Mouse (Mus musculus) neural tube, embryonic 13.5 days (tissue): ENCODE measurements around the gene Cdh10. TPM values are rescaled to one million over a fixed set of nuclear protein-coding genes. Genes with fewer than 3 reads are reported as not detected.

Experiments used
- ATAC-seq: fragments of 200-750 bp; cut with Nextera tagmentation; 2 replicates; pipeline ENCODE4 v1.8.0; 2017; ENCODE audit warnings: low read depth, mild to moderate bottlenecking, moderate TSS enrichment, moderate library complexity
- H3K27ac ChIP-seq: fragments of 300-500 bp; sonication (generic); replicated peaks from 2 replicates; pipeline ENCODE4 v1.5.1; 2015; ENCODE audit warnings: moderate library complexity, mild to moderate bottlenecking, inconsistent platforms
- H3K27me3 ChIP-seq: fragments of 300-500 bp; sonication (generic); 2 replicates; pipeline ENCODE4 v1.6.1; 2015; ENCODE audit warnings: mild to moderate bottlenecking, inconsistent platforms
- H3K36me3 ChIP-seq: fragments of 300-500 bp; sonication (generic); 2 replicates; pipeline ENCODE4 v1.6.1; 2015; ENCODE audit warnings: mild to moderate bottlenecking, inconsistent platforms
- H3K4me1 ChIP-seq: fragments of 300-500 bp; sonication (generic); replicated peaks from 2 replicates; pipeline ENCODE4 v1.6.1; 2015; ENCODE audit warnings: inconsistent platforms
- H3K4me2 ChIP-seq: fragments of 300-500 bp; sonication (generic); 2 replicates; pipeline ENCODE4 v1.6.1; 2015; ENCODE audit warnings: inconsistent platforms, mild to moderate bottlenecking, moderate library complexity
- H3K4me3 ChIP-seq: fragments of 300-500 bp; sonication (generic); 2 replicates; pipeline ENCODE4 v1.5.1; 2015; ENCODE audit warnings: mild to moderate bottlenecking, inconsistent platforms
- H3K9ac ChIP-seq: fragments of 300-500 bp; sonication (generic); 2 replicates; pipeline ENCODE4 v1.6.1; 2015; ENCODE audit warnings: moderate library complexity, mild to moderate bottlenecking, inconsistent platforms
- H3K9me3 ChIP-seq: fragments of 300-500 bp; sonication (generic); 2 replicates; pipeline ENCODE4 v1.6.1; 2016; ENCODE audit warnings: inconsistent platforms
- WGBS: fragments of 180-500 bp; shearing (Covaris S2); methylation state at CpG from one replicate; pipeline ENCODE4 v1.1.7; 2015; 5-methylcytosine and 5-hydroxymethylcytosine counted together
- polyA plus RNA-seq: library from polyadenylated mRNA; unstranded; fragments of >200 nt; fragmentation: Nextera tagmentation; extraction: Ambion mirVana; gene quantifications from 2 replicates; pipeline ENCODE4 v1.2.1, GENCODE M21; 2015

The Cdh10 gene
- polyA plus RNA-seq, 1 experiment from 2014 or later: 15.5 TPM

DNA sequence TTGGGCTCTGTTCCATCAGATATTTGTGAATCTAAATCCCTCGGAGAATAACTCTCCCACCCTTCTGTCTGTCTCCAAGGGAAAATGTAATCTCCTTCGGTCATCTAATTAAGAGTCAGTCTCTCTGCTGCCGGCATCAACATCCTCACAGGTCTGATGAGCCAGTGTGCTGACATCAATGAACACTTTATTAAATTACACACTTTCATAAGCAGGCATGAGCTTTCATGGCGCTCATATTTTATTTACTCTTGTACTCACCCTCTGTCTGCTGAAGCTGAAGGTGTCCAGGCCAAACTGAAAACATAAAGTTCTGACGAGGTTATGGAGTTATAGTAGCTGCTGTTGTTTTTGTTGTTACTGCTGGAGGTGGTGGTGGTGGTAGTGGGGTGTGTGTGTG, 62.7 kb downstream of the Cdh10 start:
- no peak overlapping the region for H3K27ac ChIP-seq
- H3K4me2 ChIP-seq: no peak overlapping the region
- ATAC-seq: no peak
- H3K4me3 ChIP-seq: no peak overlapping the region
- H3K27me3 ChIP-seq: no peaks in the 10 kb centered on the region
- WGBS: 66% methylated on average over 5 of the region's 5 CpGs
- H3K9ac ChIP-seq: no peak overlapping the region
- no peaks in the 10 kb centered on the region for H3K36me3 ChIP-seq
- H3K4me1 ChIP-seq: no peaks in the 10 kb centered on the region
- H3K9me3 ChIP-seq: no peaks in the 10 kb centered on the region

DNA sequence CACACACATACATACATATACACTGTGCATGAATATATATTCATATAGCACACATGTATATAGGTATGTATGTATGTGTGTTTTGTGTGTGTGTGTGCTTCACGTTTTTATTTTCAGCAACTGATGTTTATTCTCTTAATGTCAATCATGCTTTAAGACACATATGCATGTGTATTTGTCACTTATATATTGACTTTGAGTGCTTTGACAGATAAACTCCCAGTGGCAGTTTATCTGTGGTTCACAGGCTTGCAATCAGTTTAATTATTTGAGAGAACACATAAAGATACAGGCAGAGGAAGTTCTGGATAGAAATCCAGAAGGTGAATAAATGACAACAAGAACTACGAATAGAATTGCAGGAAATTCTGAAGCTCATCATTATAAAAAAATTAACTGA, 67.9 kb downstream of the Cdh10 start:
- Histone ChIP-seq H3K4me1 (no peaks in the 10 kb centered on the region), H3K27ac (no peak overlapping the region), H3K9me3 (no peaks in the 10 kb centered on the region), H3K4me3 (no peak overlapping the region), H3K9ac (no peak overlapping the region), H3K4me2 (no peak overlapping the region), H3K36me3 (no peaks in the 10 kb centered on the region), H3K27me3 (no peaks in the 10 kb centered on the region)
- 83% methylated on average over 2 of the region's 2 CpGs for WGBS
- no peak for ATAC-seq

DNA sequence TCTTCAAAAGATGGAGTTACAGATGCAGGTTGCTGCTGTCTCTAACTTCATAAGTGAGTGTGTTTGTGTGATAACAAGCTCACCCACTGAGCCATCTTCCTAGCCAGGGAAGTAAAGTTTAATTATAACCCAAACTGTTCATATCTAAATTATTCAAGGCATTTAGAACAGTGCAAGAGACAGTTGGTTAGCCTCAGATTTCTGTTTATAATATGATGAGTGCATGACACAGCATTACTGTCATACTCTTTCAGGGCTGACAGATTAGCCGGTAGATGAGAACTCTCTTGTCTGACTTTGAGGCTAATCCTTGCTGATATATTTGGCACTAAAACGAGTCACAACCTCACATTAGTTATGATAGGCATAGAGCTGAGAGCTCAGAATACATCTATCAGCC, 70.2 kb downstream of the Cdh10 start:
- Histone ChIP-seq H3K9me3 (no peaks in the 10 kb centered on the region), H3K27ac (no peak overlapping the region), H3K36me3 (no peaks in the 10 kb centered on the region), H3K4me3 (no peak overlapping the region), H3K4me1 (no peaks in the 10 kb centered on the region), H3K27me3 (no peaks in the 10 kb centered on the region), H3K4me2 (no peak overlapping the region), H3K9ac (no peak overlapping the region)
- no peak for ATAC-seq
- 70% methylated on average over 2 of the region's 2 CpGs for WGBS

DNA sequence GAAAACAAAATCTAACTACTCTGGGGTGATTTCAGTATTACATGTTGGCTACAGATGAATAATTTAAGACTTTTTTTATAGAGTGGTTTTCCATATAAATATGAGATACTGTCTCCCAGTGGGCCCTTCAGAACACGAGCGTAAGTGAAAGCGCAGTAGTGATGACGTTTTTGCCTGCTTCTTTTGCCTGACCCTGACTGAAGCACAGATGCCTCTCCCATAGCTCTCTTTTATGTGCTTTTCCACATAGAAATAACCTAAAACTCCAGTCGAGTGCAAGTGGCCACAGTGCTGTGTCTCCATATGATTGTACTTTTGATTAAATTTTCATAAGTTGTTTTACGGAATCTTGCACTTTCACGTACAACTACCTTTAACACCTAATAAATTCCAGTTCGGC, 71.6 kb downstream of the Cdh10 start:
- Histone ChIP-seq H3K4me2 (no peak overlapping the region), H3K36me3 (no peaks in the 10 kb centered on the region)
- 81% methylated on average over 8 of the region's 8 CpGs for WGBS

DNA sequence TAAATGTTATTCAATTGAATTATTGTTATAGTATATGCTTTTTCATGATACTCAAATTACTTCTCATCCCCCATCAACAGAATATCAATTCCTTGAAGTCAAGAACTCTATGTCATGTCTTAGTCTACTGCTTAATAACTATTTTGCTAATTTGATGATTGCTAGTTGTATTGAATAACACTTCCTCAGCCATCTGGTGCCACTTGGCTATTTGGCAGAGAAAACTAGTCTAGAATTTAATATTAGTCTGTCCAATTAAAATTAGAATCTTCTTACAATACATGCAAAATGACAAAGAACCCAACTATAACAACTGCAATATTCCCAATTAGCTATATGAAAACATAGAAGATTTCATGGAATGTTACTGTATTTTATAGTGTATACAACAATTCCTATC, 82.0 kb downstream of the Cdh10 start:
- ATAC-seq: no peak
- Histone ChIP-seq H3K36me3 (no peaks in the 10 kb centered on the region), H3K9ac (no peak overlapping the region), H3K27ac (no peak overlapping the region), H3K27me3 (no peaks in the 10 kb centered on the region), H3K9me3 (no peaks in the 10 kb centered on the region), H3K4me2 (no peak overlapping the region), H3K4me1 (no peaks in the 10 kb centered on the region), H3K4me3 (no peak overlapping the region)

More for the DNA sequence above, 71.6 kb downstream of the Cdh10 start:
- Histone ChIP-seq H3K4me1 (no peaks in the 10 kb centered on the region), H3K27ac (no peak overlapping the region), H3K27me3 (no peaks in the 10 kb centered on the region), H3K4me3 (no peak overlapping the region), H3K9ac (no peak overlapping the region), H3K9me3 (no peaks in the 10 kb centered on the region)
- no peak for ATAC-seq

DNA sequence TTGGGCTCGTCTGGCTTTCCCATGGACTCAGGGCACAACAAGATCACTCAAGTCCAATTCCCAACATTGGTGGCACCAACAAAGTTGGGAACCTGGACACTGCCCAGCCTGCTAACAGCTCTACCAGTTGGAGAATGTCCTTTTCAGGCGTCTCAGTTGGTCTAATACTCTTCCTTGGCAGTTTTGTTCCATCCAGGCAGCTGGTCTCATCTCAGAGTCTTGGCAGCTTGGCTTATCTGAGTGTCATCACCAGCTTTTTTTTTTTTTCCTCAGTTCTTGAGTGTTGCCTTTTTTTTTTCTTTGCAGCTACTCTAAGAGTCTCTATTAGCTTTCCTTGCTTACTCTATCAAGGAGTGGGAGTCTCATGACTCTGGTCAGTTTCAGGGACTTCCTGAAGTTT, 85.4 kb downstream of the Cdh10 start:
- Histone ChIP-seq H3K27ac (no peak overlapping the region), H3K27me3 (no peaks in the 10 kb centered on the region), H3K4me2 (no peak overlapping the region), H3K9me3 (no peaks in the 10 kb centered on the region), H3K4me1 (no peaks in the 10 kb centered on the region), H3K4me3 (no peak overlapping the region), H3K9ac (no peak overlapping the region), H3K36me3 (no peaks in the 10 kb centered on the region)
- ATAC-seq: no peak
- 78% methylated on average over 2 of the region's 2 CpGs for WGBS

DNA sequence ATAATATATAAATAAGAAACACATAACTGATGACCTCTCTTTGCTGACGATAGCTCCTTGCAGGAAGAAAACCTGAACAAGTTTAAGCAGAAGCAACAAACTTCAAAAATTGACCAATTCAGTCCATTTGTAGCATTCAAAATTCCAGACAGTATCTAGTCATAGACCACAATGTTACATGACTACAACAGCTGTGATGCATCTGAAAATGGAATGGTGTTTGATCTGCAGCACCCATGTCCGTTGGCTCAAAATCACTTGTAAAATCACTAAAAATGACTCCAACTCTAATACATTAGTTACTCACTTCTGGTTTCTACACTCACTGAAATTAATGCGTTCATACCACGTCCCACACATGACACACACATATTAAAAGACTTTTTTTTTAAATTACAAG, 91.9 kb downstream of the Cdh10 start:
- no peak for ATAC-seq
- H3K4me2 ChIP-seq: no peak overlapping the region

DNA sequence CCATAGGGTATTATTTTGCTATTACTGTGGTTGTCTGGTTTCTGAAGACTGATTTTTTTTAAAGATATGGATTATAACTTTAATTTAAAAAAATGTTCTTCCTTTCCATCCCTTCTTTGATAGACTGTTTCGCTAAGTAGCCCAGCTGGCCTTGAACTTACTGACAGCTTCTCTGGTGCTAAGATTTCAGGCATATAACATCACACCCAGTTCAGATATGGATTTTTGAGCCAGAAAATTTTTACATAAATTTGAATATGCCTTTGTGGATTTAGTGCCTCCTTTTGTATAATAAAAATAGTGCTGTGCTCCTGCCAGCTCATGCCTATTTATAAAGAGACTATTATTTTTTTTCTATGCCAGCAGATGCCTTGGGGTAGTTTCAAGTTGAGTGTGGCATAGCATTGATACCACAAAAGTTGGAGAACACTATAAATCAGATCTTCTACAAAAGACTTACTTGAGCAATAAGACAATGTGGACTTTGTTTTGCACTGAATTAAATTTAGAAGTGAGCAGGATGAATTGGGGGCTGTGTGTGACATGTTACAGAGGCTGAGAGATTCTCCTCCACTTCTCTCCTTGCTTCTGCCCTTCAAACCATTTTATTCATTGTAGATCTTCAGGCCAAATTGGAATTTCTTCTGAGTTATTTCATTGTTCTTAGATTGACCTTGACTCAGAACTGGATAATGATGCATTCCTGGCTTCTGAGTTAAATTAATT, 106.8 kb downstream of the Cdh10 start:
- no peak for ATAC-seq
- no peak overlapping the region for H3K27ac ChIP-seq
- H3K4me3 ChIP-seq: no peak overlapping the region
- H3K27me3 ChIP-seq: no peaks in the 10 kb centered on the region
- H3K4me2 ChIP-seq: no peak overlapping the region
- H3K9ac ChIP-seq: no peak overlapping the region
- no peaks in the 10 kb centered on the region for H3K36me3 ChIP-seq
- 80% methylated on average over 1 of the region's 1 CpGs for WGBS
- H3K4me1 ChIP-seq: no peaks in the 10 kb centered on the region
- no peaks in the 10 kb centered on the region for H3K9me3 ChIP-seq

More for the DNA sequence above, 91.9 kb downstream of the Cdh10 start:
- H3K9ac ChIP-seq: no peak overlapping the region
- H3K4me3 ChIP-seq: no peak overlapping the region
- H3K27me3 ChIP-seq: no peaks in the 10 kb centered on the region
- H3K36me3 ChIP-seq: no peaks in the 10 kb centered on the region
- H3K27ac ChIP-seq: no peak overlapping the region
- no peaks in the 10 kb centered on the region for H3K9me3 ChIP-seq
- whole genome bisulfite sequencing: 93% methylated on average over 4 of the region's 4 CpGs
- H3K4me1 ChIP-seq: no peaks in the 10 kb centered on the region

DNA sequence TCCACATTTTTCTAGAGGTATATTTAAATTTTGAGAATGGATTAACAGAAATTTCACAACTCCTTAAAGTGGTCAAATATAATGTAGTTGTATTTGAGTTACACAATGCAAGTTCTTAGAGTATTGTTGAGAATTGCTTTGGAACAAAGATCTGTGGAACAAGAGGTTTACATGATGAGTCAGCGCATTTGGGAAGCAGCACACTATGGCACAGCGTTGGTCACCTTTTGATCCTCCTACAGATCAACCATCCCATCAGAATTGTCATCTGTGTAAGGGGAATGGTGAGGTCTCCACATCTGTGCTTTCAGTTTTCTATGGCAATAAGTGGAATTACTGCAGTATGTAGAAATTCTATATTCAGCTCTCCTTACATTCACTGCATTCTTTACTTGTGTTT, 108.2 kb downstream of the Cdh10 start:
- no peaks in the 10 kb centered on the region for H3K36me3 ChIP-seq
- ATAC-seq: no peak
- H3K4me3 ChIP-seq: no peak overlapping the region
- H3K9ac ChIP-seq: no peak overlapping the region
- no peaks in the 10 kb centered on the region for H3K4me1 ChIP-seq
- no peaks in the 10 kb centered on the region for H3K9me3 ChIP-seq
- WGBS: 81% methylated on average over 2 of the region's 2 CpGs
- no peaks in the 10 kb centered on the region for H3K27me3 ChIP-seq
- no peak overlapping the region for H3K4me2 ChIP-seq
- H3K27ac ChIP-seq: no peak overlapping the region

DNA sequence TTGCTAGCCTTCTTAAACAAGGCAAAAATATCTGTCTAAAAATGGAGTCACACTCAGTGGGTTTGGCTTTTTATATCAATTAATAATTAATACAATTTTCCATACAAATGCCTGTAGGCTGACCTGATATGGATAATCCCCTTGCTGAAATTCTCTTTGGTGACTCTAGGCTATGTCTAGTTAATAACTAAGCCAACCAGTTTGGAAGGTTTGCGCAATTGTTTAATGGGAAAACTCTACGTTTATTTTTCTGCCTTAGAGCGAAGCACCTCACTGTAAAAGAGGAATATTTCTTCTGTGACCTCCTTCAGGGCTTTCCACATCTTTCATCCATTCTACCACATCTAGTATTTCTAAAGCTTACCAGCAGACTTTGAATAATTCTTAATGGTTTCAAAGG, 133.5 kb downstream of the Cdh10 start:
- 88% methylated on average over 3 of the region's 3 CpGs for WGBS
- Histone ChIP-seq H3K9me3 (no peaks in the 10 kb centered on the region), H3K4me3 (no peak overlapping the region), H3K4me2 (no peak overlapping the region), H3K4me1 (no peaks in the 10 kb centered on the region), H3K9ac (no peak overlapping the region), H3K27me3 (no peaks in the 10 kb centered on the region), H3K36me3 (no peaks in the 10 kb centered on the region), H3K27ac (no peak overlapping the region)
- ATAC-seq: no peak

DNA sequence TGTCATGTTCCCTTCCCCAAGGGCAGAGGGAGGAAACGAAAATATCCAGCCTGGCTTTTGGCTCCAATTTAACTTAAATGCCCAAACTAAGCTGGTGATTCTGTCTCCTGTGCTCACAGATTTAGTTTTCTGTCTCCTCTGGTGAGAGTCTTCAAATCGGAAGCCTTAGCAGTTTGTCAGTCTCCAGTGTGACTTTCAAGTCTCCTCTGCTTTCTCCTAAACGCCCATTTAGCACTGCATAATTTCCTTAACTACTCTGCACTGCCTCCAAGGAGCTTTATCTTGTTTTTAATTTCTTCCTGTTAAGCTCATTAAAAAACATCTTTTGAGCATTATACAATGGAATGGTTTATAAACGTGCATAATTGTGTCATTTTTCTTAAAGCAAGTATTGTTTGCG, 156.3 kb downstream of the Cdh10 start:
- no peaks in the 10 kb centered on the region for H3K36me3 ChIP-seq
- 59% methylated on average over 5 of the region's 5 CpGs for WGBS
- H3K27me3 ChIP-seq: no peaks in the 10 kb centered on the region
- no peak overlapping the region for H3K4me2 ChIP-seq
- H3K4me1 ChIP-seq: no peaks in the 10 kb centered on the region
- no peak overlapping the region for H3K4me3 ChIP-seq
- H3K9ac ChIP-seq: no peak overlapping the region
- H3K27ac ChIP-seq: no peak overlapping the region
- no peak for ATAC-seq
- no peaks in the 10 kb centered on the region for H3K9me3 ChIP-seq

DNA sequence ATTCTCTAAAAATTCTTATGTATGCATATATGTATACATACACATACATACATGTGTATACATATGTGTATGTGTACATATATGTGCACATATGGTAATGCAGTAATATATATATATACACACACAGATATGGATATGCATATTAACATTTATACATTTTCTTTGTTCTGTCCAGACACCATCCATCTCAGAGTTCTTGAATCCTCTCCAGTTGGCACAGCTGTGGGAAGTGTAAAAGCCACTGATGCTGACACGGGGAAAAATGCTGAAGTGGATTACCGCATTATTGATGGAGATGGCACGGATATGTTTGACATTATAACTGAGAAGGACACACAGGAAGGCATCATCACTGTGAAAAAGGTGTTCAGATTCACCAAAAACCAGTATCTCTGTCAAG, 166.1 kb downstream of the Cdh10 start:
- no peak overlapping the region for H3K4me3 ChIP-seq
- peak overlapping the region; percentile 28; the same call in 1 of the 2 replicates for H3K27ac ChIP-seq
- H3K4me2 ChIP-seq: no peak overlapping the region
- no peaks in the 10 kb centered on the region for H3K27me3 ChIP-seq
- ATAC-seq: peak; percentile 61
- H3K4me1 ChIP-seq: 0 out of 2 replicates have a peak, but pooled peaks cover 3% of the 10 kb centered on the region
- H3K36me3 ChIP-seq: no peaks in the 10 kb centered on the region
- H3K9me3 ChIP-seq: no peaks in the 10 kb centered on the region
- no peak overlapping the region for H3K9ac ChIP-seq
- WGBS: 78% methylated on average over 3 of the region's 3 CpGs

DNA sequence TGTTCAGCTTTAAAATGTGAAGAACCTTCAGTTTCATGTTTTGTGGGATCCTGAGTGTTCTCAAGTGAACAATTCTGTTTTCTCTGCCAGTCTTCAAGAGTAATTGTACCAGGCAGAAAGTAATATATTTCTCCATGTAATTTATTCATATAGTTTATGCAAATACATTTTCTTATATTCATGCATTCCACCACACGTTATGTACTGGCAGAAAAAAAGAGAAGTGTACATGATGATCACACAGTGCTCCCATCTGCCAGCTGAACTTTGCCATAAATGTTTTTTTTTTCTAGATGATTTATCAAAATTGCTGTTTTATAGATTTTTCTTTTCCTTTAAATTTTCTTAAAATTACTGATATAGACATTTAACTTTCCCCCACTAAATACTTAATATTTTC, 168.9 kb downstream of the Cdh10 start:
- Histone ChIP-seq H3K4me2 (no peak overlapping the region), H3K4me1 (0 out of 2 replicates have a peak, but pooled peaks cover 3% of the 10 kb centered on the region), H3K27ac (no peak overlapping the region), H3K36me3 (no peaks in the 10 kb centered on the region), H3K9me3 (no peaks in the 10 kb centered on the region), H3K27me3 (no peaks in the 10 kb centered on the region), H3K9ac (no peak overlapping the region), H3K4me3 (no peak overlapping the region)
- ATAC-seq: no peak
- WGBS: 76% methylated on average over 1 of the region's 1 CpGs
